Mouse (Mus musculus) thymus, adult 2 months (tissue): ENCODE data around the gene Pacrg.

Source experiments
- CTCF ChIP-seq: fragments of 200-500 bp; IDR thresholded peaks from 2 replicates; pipeline ENCODE4 v1.5.1; 2012; ENCODE audit warnings: mild to moderate bottlenecking, control low read depth, low read length, moderate library complexity, borderline replicate concordance; ENCODE audit not compliant: control insufficient read depth, poor library complexity, insufficient read depth; ENCODE audit errors: extremely low read depth
- POLR2A ChIP-seq: fragments of 200-500 bp; IDR thresholded peaks from 2 replicates; pipeline ENCODE4 v1.6.1; 2012; ENCODE audit warnings: mild to moderate bottlenecking, low read length, control low read depth, moderate library complexity; ENCODE audit not compliant: control insufficient read depth, poor library complexity, insufficient read depth; ENCODE audit errors: extremely low read depth

GRCm38 (mm10) chr17:10757455-10757854 lies 82.7 kb downstream of the Pacrg start:
- TF ChIP-seq CTCF = no peak
- TF ChIP-seq POLR2A = no peak
